In the genomic region with DNA sequence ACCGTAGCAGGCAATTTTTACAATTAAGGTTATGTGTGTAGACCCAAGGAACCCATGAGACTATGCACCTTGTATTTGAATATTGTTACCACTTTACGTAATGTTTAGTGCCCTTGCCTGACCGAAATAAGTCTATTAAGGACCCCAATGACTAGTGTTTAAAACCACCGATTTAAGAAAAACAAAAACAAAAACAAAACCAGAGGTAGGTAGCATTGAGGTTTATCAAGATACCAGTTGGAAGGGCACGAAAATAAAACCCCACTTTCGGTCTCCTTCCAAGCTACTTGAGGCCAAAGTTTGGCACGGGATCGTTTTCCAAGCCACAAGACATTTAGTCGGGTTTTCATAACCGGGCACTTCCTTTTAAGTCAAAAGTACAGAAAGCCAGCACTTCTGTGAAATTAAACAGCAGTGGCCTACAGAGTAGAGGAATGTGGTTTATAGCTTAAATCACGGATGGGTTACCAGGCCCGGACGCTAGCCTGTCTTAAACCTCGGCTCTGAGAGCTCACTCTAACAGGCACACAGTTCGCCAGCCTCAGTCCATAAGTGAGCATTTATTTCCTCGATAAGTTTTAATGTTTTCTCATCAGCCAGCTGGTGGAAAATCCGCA, we compare ENCODE assay signal across 9 mouse cellular contexts. TPM values are rescaled to one million over a fixed set of nuclear protein-coding genes. Genes with fewer than 3 reads are reported as not detected.
DNase-seq lines count a peak whose midpoint lies in the region; ATAC-seq lines count a peak whose summit lies in the region.
"Had no signal": no experiment of that assay in that cellular context is flagged by ENCODE, and none has a peak within 500 bp of the region (broad histone marks: within the 10 kb centered on the region; RNA-seq: fewer than 3 reads in every experiment).

No protein-coding gene starts in this region.

- H3K4me3 ChIP-seq in heart, embryonic 15.5 days = peak overlapping the region; percentile 46
- H3K4me3 ChIP-seq in hindbrain, embryonic 10.5 days = peak overlapping the region; percentile 52
- no peak overlapping the region for H3K4me3 ChIP-seq in midbrain, embryonic 11.5 days (ENCODE audit: low read depth, low read length)
- H3K4me3 ChIP-seq: megakaryocyte, embryonic 14.5 days had no signal

- H3K9ac ChIP-seq in heart, embryonic 15.5 days = peak overlapping the region; percentile 58
- H3K9ac ChIP-seq in midbrain, embryonic 11.5 days (ENCODE audit: low read length) = no peak overlapping the region

- no peak for DNase-seq in heart, adult 11 months
- peak; percentile 55 for DNase-seq in Muller cell, postnatal 12 days (ENCODE audit: inconsistent ontology term)
- peak; percentile 44 for DNase-seq in hindbrain, embryonic 10.5 days (ENCODE audit: low spot score)
- peak; percentile 94 for DNase-seq in midbrain, embryonic 11.5 days (ENCODE audit: low spot score, missing footprints)
- DNase-seq in spleen, adult 18-20 months = no peak
- no peak for DNase-seq in right cerebral cortex, postnatal 4 days
- DNase-seq in urinary bladder, adult 18-20 months (ENCODE audit: low spot score in 2 of 2) = no peak

- peak overlapping the region; percentile 89; the same call in 1 of the 2 replicates for H3K27ac ChIP-seq in heart, embryonic 15.5 days
- peak overlapping the region; percentile 77; the same call in 1 of the 2 replicates for H3K27ac ChIP-seq in hindbrain, embryonic 10.5 days
- no peak overlapping the region for H3K27ac ChIP-seq in midbrain, embryonic 11.5 days (ENCODE audit: low read depth, low read length)

- H3K4me2 ChIP-seq in heart, embryonic 15.5 days = peak overlapping the region; percentile 94
- no peak overlapping the region for H3K4me2 ChIP-seq in midbrain, embryonic 11.5 days

- ATAC-seq in heart, embryonic 15.5 days (replicated peaks; ENCODE audit: insufficient number of reproducible peaks, insufficient read depth, low FRiP score, low read depth) = no peak
- no peak for ATAC-seq in midbrain, embryonic 11.5 days (ENCODE audit: low FRiP score)

- 11% methylated on average over 17 of the region's 17 CpGs for WGBS in heart, embryonic 15.5 days
- WGBS in hindbrain, embryonic 10.5 days = 1% methylated on average over 17 of the region's 17 CpGs
- WGBS in midbrain, embryonic 11.5 days = 2% methylated on average over 17 of the region's 17 CpGs

- H3K27me3 ChIP-seq in heart, embryonic 15.5 days = peaks cover 78% of the 10 kb centered on the region
- peaks cover 100% of the 10 kb centered on the region for H3K27me3 ChIP-seq in hindbrain, embryonic 10.5 days (ENCODE audit: insufficient read depth, poor library complexity, severe bottlenecking)
- H3K27me3 ChIP-seq in midbrain, embryonic 11.5 days (ENCODE audit: control insufficient read depth, insufficient read depth, low read length) = peaks cover 98% of the 10 kb centered on the region

- H3K4me1 ChIP-seq in heart, embryonic 15.5 days (replicated peaks) = peaks cover 25% of the 10 kb centered on the region
- H3K4me1 ChIP-seq in hindbrain, embryonic 10.5 days (replicated peaks) = peaks cover 30% of the 10 kb centered on the region
- H3K4me1 ChIP-seq in midbrain, embryonic 11.5 days (ENCODE audit: control insufficient read depth, insufficient read depth, low read length) = peaks cover 13% of the 10 kb centered on the region

- H3K36me3 ChIP-seq in heart, embryonic 15.5 days = no peaks in the 10 kb centered on the region
- no peaks in the 10 kb centered on the region for H3K36me3 ChIP-seq in hindbrain, embryonic 10.5 days
- no peaks in the 10 kb centered on the region for H3K36me3 ChIP-seq in midbrain, embryonic 11.5 days (ENCODE audit: control insufficient read depth, insufficient read depth, low read length)

- H3K9me3 ChIP-seq in heart, embryonic 15.5 days (replicated peaks) = no peaks in the 10 kb centered on the region
- no peaks in the 10 kb centered on the region for H3K9me3 ChIP-seq in hindbrain, embryonic 10.5 days
- no peaks in the 10 kb centered on the region for H3K9me3 ChIP-seq in midbrain, embryonic 11.5 days (ENCODE audit: control insufficient read depth, low read length)
- H3K9me3 ChIP-seq: megakaryocyte, embryonic 14.5 days had no signal

RNA-seq across cellular contexts. Expression of a gene that starts 2.6 kb away (rescaled TPM):
- polyA plus RNA-seq in heart, embryonic 15.5 days (2015; fragmentation: Nextera tagmentation; extraction: Ambion mirVana) = 10.0 and 11.4 TPM in 2 replicates
- 5.8 and 13.0 TPM in 2 replicates for polyA plus RNA-seq in hindbrain, embryonic 10.5 days (2016; fragmentation: Nextera tagmentation; extraction: Ambion mirVana)
- 1.3 and 1.4 TPM in 2 replicates for polyA plus RNA-seq in midbrain, embryonic 11.5 days (2014; fragmentation: Nextera tagmentation; extraction: Ambion mirVana)

Comparison
In these comparisons a context has a peak if more than half of its experiments do, and no peak if none do; other contexts are left out.
1. DNase-seq: peak in Muller cell, postnatal 12 days (single experiment), hindbrain, embryonic 10.5 days (single experiment) and midbrain, embryonic 11.5 days (single experiment); none in heart, adult 11 months (single experiment), spleen, adult 18-20 months (0 of 2), right cerebral cortex, postnatal 4 days (single experiment) and urinary bladder, adult 18-20 months (0 of 2).